Mouse (Mus musculus) layer of hippocampus, adult 9-10 months (tissue): Measurements from ENCODE around the gene Bcl7c.
"Not testable (repeated sequence)": the region's sequence is repeated elsewhere in the genome, so short reads cannot be mapped to it uniquely, and the experiment has no call there.

ENCODE experiments used
- DNase-seq: peaks from one replicate; pipeline ENCODE4 v3.0.0; 2022; ENCODE audit warnings: low spot score

The Bcl7c gene

GRCm38 (mm10) chr7:127647576-127647975 is 61.2 kb downstream of the Bcl7c start:
- not testable (repeated sequence) for DNase-seq

- DNase-seq: no peak
Observed at GRCm38 (mm10) chr7:127646363-127646762, 62.4 kb downstream of the Bcl7c start.

- DNase-seq: no peak
Observed at GRCm38 (mm10) chr7:127642254-127642653, 66.5 kb downstream of the Bcl7c start.

GRCm38 (mm10) chr7:127641260-127641659 is 67.5 kb downstream of the Bcl7c start:
- DNase-seq: no peak

GRCm38 (mm10) chr7:127636963-127637362 is 71.8 kb downstream of the Bcl7c start:
- no peak for DNase-seq

GRCm38 (mm10) chr7:127631416-127631815 is 77.3 kb downstream of the Bcl7c start:
- DNase-seq: no peak

GRCm38 (mm10) chr7:127628646-127629045 is 80.1 kb downstream of the Bcl7c start:
- no peak for DNase-seq

GRCm38 (mm10) chr7:127626471-127626870 is 82.3 kb downstream of the Bcl7c start:
- DNase-seq: no peak

- DNase-seq: no peak
Observed at GRCm38 (mm10) chr7:127626039-127626438, 82.7 kb downstream of the Bcl7c start.

GRCm38 (mm10) chr7:127618402-127618801 is 90.3 kb downstream of the Bcl7c start:
- not testable (repeated sequence) for DNase-seq

- no peak for DNase-seq
Observed at GRCm38 (mm10) chr7:127617962-127618361, 90.8 kb downstream of the Bcl7c start.

GRCm38 (mm10) chr7:127616881-127617280 is 91.9 kb downstream of the Bcl7c start:
- DNase-seq: no peak

GRCm38 (mm10) chr7:127616336-127616735 is 92.4 kb downstream of the Bcl7c start:
- no peak for DNase-seq

GRCm38 (mm10) chr7:127614891-127615843 is 93.6 kb downstream of the Bcl7c start, which contains the start of gene Zfp629:
Gene Zfp629 (minus strand): TSS chr7:127615797.
- peak; percentile 31 for DNase-seq

GRCm38 (mm10) chr7:127614511-127614890 is 94.2 kb downstream of the Bcl7c start:
- DNase-seq: no peak

- DNase-seq: no peak
Observed at GRCm38 (mm10) chr7:127614091-127614490, 94.6 kb downstream of the Bcl7c start.

- DNase-seq: no peak
Observed at GRCm38 (mm10) chr7:127613501-127613900, 95.2 kb downstream of the Bcl7c start.

- DNase-seq: no peak
Observed at GRCm38 (mm10) chr7:127611561-127611960, 97.2 kb downstream of the Bcl7c start.
